Mouse (Mus musculus): ENCODE measurements around the gene Ace2. TPM values are rescaled to one million over a fixed set of nuclear protein-coding genes. Genes with fewer than 3 reads are reported as not detected.

Gene Ace2
- polyA plus RNA-seq, 1 experiment: 0.02 TPM

GRCm38 (mm10) chrX:164179746-164180145 lies 40.6 kb downstream of the Ace2 start:
- H3K36me3 ChIP-seq (ENCODE audit: control insufficient read depth, insufficient read depth): no peaks in the 10 kb centered on the region
- no peaks in the 10 kb centered on the region for H3K79me2 ChIP-seq (ENCODE audit: control insufficient read depth, insufficient read depth)
- no peaks in the 10 kb centered on the region for H3K79me3 ChIP-seq (ENCODE audit: low read depth)
- no peak overlapping the region for H3K4me3 ChIP-seq (ENCODE audit: insufficient read depth, poor library complexity, severe bottlenecking)
- TF ChIP-seq MYOG (IDR thresholded peaks at IDR 0.05; ENCODE audit: control insufficient read depth, extremely low read depth, insufficient read length): no peak
- no peak for TF ChIP-seq MYOD1 (IDR thresholded peaks at IDR 0.05; ENCODE audit: control insufficient read depth, insufficient read length, low read depth)
- no peak for TF ChIP-seq MAX (IDR thresholded peaks at IDR 0.05)
- TF ChIP-seq CEBPB (IDR thresholded peaks at IDR 0.05; ENCODE audit: low read depth): no peak
- no peak for TF ChIP-seq CTCF (IDR thresholded peaks at IDR 0.05; ENCODE audit: control insufficient read depth, insufficient read depth, insufficient read length)
- TF ChIP-seq FOSL1 (IDR thresholded peaks at IDR 0.05; ENCODE audit: insufficient read depth, low read length, poor library complexity, severe bottlenecking): no peak
- no peak for TF ChIP-seq USF1 (IDR thresholded peaks at IDR 0.05; ENCODE audit: low read depth)
- H3ac ChIP-seq (ENCODE audit: control insufficient read depth, insufficient read length, low read depth): no peak overlapping the region
- H3K27me3 ChIP-seq (ENCODE audit: control insufficient read depth, insufficient read depth, insufficient read length): no peaks in the 10 kb centered on the region

DNA sequence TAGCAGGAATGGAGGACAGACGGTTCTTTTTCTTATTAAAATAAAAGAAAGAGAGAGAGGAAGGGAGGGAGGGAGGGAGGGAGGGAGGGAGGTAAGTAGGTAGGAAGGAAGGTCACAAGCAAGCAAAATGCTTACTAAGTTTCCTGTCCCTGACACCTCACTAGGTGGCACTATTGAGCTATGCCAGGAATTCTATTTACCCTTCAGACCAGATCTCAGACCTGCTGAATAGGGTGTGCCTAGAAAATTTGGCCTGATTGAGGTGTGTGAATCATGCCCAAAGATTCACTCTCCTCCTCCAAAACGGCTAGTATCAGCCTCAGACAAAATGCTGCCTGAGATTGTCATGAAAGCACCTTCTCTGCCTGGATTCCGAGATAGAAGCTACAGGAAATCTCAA lies 44.7 kb downstream of the Ace2 start:
- H3K79me3 ChIP-seq (ENCODE audit: low read depth): no peaks in the 10 kb centered on the region
- no peaks in the 10 kb centered on the region for H3K27me3 ChIP-seq (ENCODE audit: control insufficient read depth, insufficient read depth, insufficient read length)
- H3K36me3 ChIP-seq (ENCODE audit: control insufficient read depth, insufficient read depth): no peaks in the 10 kb centered on the region
- H3K79me2 ChIP-seq (ENCODE audit: control insufficient read depth, insufficient read depth): no peaks in the 10 kb centered on the region
- TF ChIP-seq FOSL1 (IDR thresholded peaks at IDR 0.05; ENCODE audit: insufficient read depth, low read length, poor library complexity, severe bottlenecking) (no peak), MYOD1 (IDR thresholded peaks at IDR 0.05; ENCODE audit: control insufficient read depth, insufficient read length, low read depth) (no peak), CEBPB (IDR thresholded peaks at IDR 0.05; ENCODE audit: low read depth) (no peak), MAX (IDR thresholded peaks at IDR 0.05) (no peak), USF1 (IDR thresholded peaks at IDR 0.05; ENCODE audit: low read depth) (no peak), MYOG (IDR thresholded peaks at IDR 0.05; ENCODE audit: control insufficient read depth, extremely low read depth, insufficient read length) (no peak), CTCF (IDR thresholded peaks at IDR 0.05; ENCODE audit: control insufficient read depth, insufficient read depth, insufficient read length) (no peak)
- no peak overlapping the region for H3ac ChIP-seq (ENCODE audit: control insufficient read depth, insufficient read length, low read depth)
- H3K4me3 ChIP-seq (ENCODE audit: insufficient read depth, poor library complexity, severe bottlenecking): no peak overlapping the region

DNA sequence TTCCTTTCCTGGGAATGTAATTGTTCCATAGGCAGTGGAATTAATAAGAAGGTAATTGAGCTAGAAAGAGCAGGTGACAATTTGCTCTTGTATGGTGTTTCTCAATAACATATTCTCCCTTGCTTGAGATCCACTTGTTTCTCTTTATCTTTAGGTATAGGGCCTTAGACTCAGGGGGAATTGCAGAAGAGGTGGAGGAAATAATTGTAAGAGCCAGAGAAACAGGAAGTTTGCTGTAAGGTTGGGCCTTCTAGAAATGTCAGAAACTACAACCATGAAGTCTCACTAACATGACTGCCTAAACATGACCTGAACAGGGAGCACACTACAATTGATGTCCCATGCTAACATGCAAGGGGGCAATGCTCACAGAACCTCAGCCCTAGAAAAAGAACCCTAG lies 50.7 kb downstream of the Ace2 start:
- Histone ChIP-seq H3K36me3 (ENCODE audit: control insufficient read depth, insufficient read depth) (no peaks in the 10 kb centered on the region), H3K79me3 (ENCODE audit: low read depth) (no peaks in the 10 kb centered on the region), H3K27me3 (ENCODE audit: control insufficient read depth, insufficient read depth, insufficient read length) (no peaks in the 10 kb centered on the region), H3K79me2 (ENCODE audit: control insufficient read depth, insufficient read depth) (no peaks in the 10 kb centered on the region), H3ac (ENCODE audit: control insufficient read depth, insufficient read length, low read depth) (no peak overlapping the region), H3K4me3 (ENCODE audit: insufficient read depth, poor library complexity, severe bottlenecking) (no peak overlapping the region)
- TF ChIP-seq CTCF (IDR thresholded peaks at IDR 0.05; ENCODE audit: control insufficient read depth, insufficient read depth, insufficient read length): no peak
- TF ChIP-seq MYOD1 (IDR thresholded peaks at IDR 0.05; ENCODE audit: control insufficient read depth, insufficient read length, low read depth): no peak
- no peak for TF ChIP-seq USF1 (IDR thresholded peaks at IDR 0.05; ENCODE audit: low read depth)
- TF ChIP-seq MAX (IDR thresholded peaks at IDR 0.05): no peak

DNA sequence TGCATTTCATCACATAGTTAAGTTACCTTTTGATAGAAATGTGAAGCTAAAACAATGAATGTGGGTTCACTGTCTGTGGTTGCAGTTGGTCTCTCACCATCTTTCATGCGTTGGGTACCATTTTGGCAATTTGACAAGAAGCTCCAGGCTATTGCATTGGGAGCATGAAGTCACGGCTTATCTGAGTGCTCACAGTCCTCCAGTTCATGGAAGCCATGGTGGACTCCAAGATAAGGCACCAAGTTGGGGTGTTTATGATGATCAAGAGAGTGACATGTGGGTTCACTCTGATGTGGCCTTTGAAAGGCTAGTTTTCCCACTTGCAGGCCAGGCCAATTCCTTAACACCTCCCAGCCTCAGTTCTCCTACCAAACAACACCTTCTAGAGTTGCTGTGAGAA lies 58.5 kb downstream of the Ace2 start:
- H3K27me3 ChIP-seq (ENCODE audit: control insufficient read depth, insufficient read depth, insufficient read length): no peaks in the 10 kb centered on the region
- TF ChIP-seq MAX (IDR thresholded peaks at IDR 0.05): no peak
- TF ChIP-seq USF1 (IDR thresholded peaks at IDR 0.05; ENCODE audit: low read depth): no peak
- no peak for TF ChIP-seq CTCF (IDR thresholded peaks at IDR 0.05; ENCODE audit: control insufficient read depth, insufficient read depth, insufficient read length)
- no peak for TF ChIP-seq FOSL1 (IDR thresholded peaks at IDR 0.05; ENCODE audit: insufficient read depth, low read length, poor library complexity, severe bottlenecking)
- TF ChIP-seq MYOD1 (IDR thresholded peaks at IDR 0.05; ENCODE audit: control insufficient read depth, insufficient read length, low read depth): no peak
- no peak for TF ChIP-seq MYOG (IDR thresholded peaks at IDR 0.05; ENCODE audit: control insufficient read depth, extremely low read depth, insufficient read length)
- TF ChIP-seq CEBPB (IDR thresholded peaks at IDR 0.05; ENCODE audit: low read depth): no peak

GRCm38 (mm10) chrX:164200547-164200946 lies 61.4 kb downstream of the Ace2 start:
- Histone ChIP-seq H3K79me2 (ENCODE audit: control insufficient read depth, insufficient read depth) (no peaks in the 10 kb centered on the region), H3K79me3 (ENCODE audit: low read depth) (no peaks in the 10 kb centered on the region), H3ac (ENCODE audit: control insufficient read depth, insufficient read length, low read depth) (no peak overlapping the region), H3K27me3 (ENCODE audit: control insufficient read depth, insufficient read depth, insufficient read length) (no peaks in the 10 kb centered on the region), H3K36me3 (ENCODE audit: control insufficient read depth, insufficient read depth) (no peaks in the 10 kb centered on the region), H3K4me3 (ENCODE audit: insufficient read depth, poor library complexity, severe bottlenecking) (no peak overlapping the region)
- no peak for TF ChIP-seq CTCF (IDR thresholded peaks at IDR 0.05; ENCODE audit: control insufficient read depth, insufficient read depth, insufficient read length)
- no peak for TF ChIP-seq MAX (IDR thresholded peaks at IDR 0.05)
- TF ChIP-seq FOSL1 (IDR thresholded peaks at IDR 0.05; ENCODE audit: insufficient read depth, low read length, poor library complexity, severe bottlenecking): no peak
- TF ChIP-seq CEBPB (IDR thresholded peaks at IDR 0.05; ENCODE audit: low read depth): no peak
- no peak for TF ChIP-seq MYOD1 (IDR thresholded peaks at IDR 0.05; ENCODE audit: control insufficient read depth, insufficient read length, low read depth)

More for the DNA sequence above, 58.5 kb downstream of the Ace2 start:
- Histone ChIP-seq H3K79me2 (ENCODE audit: control insufficient read depth, insufficient read depth) (no peaks in the 10 kb centered on the region), H3K79me3 (ENCODE audit: low read depth) (no peaks in the 10 kb centered on the region), H3ac (ENCODE audit: control insufficient read depth, insufficient read length, low read depth) (no peak overlapping the region), H3K4me3 (ENCODE audit: insufficient read depth, poor library complexity, severe bottlenecking) (no peak overlapping the region), H3K36me3 (ENCODE audit: control insufficient read depth, insufficient read depth) (no peaks in the 10 kb centered on the region)

GRCm38 (mm10) chrX:164221989-164222388 lies 82.9 kb downstream of the Ace2 start:
- Histone ChIP-seq H3K27me3 (ENCODE audit: control insufficient read depth, insufficient read depth, insufficient read length) (no peaks in the 10 kb centered on the region), H3ac (ENCODE audit: control insufficient read depth, insufficient read length, low read depth) (no peak overlapping the region), H3K36me3 (ENCODE audit: control insufficient read depth, insufficient read depth) (no peaks in the 10 kb centered on the region), H3K79me3 (ENCODE audit: low read depth) (no peaks in the 10 kb centered on the region), H3K79me2 (ENCODE audit: control insufficient read depth, insufficient read depth) (no peaks in the 10 kb centered on the region), H3K4me3 (ENCODE audit: insufficient read depth, poor library complexity, severe bottlenecking) (no peak overlapping the region)
- TF ChIP-seq MYOD1 (IDR thresholded peaks at IDR 0.05; ENCODE audit: control insufficient read depth, insufficient read length, low read depth) (no peak), USF1 (IDR thresholded peaks at IDR 0.05; ENCODE audit: low read depth) (no peak), CTCF (IDR thresholded peaks at IDR 0.05; ENCODE audit: control insufficient read depth, insufficient read depth, insufficient read length) (no peak), MAX (IDR thresholded peaks at IDR 0.05) (no peak)
